Mouse (Mus musculus) lung, embryonic 16.5 days (tissue): ENCODE results near the gene Arfgap3. TPM values are rescaled to one million over a fixed set of nuclear protein-coding genes. Genes with fewer than 3 reads are reported as not detected.

ENCODE experiments used
- ATAC-seq: fragments of 200-750 bp; cut with Nextera tagmentation; 2 replicates; pipeline ENCODE4 v1.8.0; 2017; ENCODE audit warnings: low read depth, mild to moderate bottlenecking, moderate library complexity
- H3K27ac ChIP-seq: fragments of 300-500 bp; sonication (generic); 2 replicates; pipeline ENCODE4 v1.5.1; 2014; ENCODE audit warnings: mild to moderate bottlenecking, control low read depth, low read length
- H3K27me3 ChIP-seq: fragments of 300-500 bp; sonication (generic); 2 replicates; pipeline ENCODE4 v1.6.1; 2014; ENCODE audit warnings: low read depth, low read length, mixed read lengths; ENCODE audit not compliant: control insufficient read depth, insufficient read depth
- H3K36me3 ChIP-seq: fragments of 300-500 bp; sonication (generic); 2 replicates; pipeline ENCODE4 v1.6.1; 2014; ENCODE audit warnings: low read length; ENCODE audit not compliant: control insufficient read depth, insufficient read depth
- H3K4me1 ChIP-seq: fragments of 300-500 bp; sonication (generic); replicated peaks from 2 replicates; pipeline ENCODE4 v1.6.1; 2014; ENCODE audit warnings: low read length, mixed read lengths; ENCODE audit not compliant: control insufficient read depth, insufficient read depth
- H3K4me2 ChIP-seq: fragments of 300-500 bp; sonication (generic); 2 replicates; pipeline ENCODE4 v1.6.1; 2014; ENCODE audit warnings: low read depth, low read length, control low read depth
- H3K4me3 ChIP-seq: fragments of 300-500 bp; sonication (generic); 2 replicates; pipeline ENCODE4 v1.5.1; 2014; ENCODE audit warnings: mild to moderate bottlenecking, low read length, control low read depth
- H3K9ac ChIP-seq: fragments of 300-500 bp; sonication (generic); 2 replicates; pipeline ENCODE4 v1.6.1; 2014; ENCODE audit warnings: low read length, control low read depth
- H3K9me3 ChIP-seq: fragments of 300-500 bp; sonication (generic); 2 replicates; pipeline ENCODE4 v1.6.1; 2016; ENCODE audit warnings: low read length; ENCODE audit not compliant: control insufficient read depth
- WGBS: fragments of 180-500 bp; shearing (Covaris S2); extraction: QIAGEN DNeasy Blood & Tissue Kit; methylation state at CpG from one replicate; pipeline ENCODE4 v1.1.7; 2014; 5-methylcytosine and 5-hydroxymethylcytosine counted together
- polyA plus RNA-seq: library from polyadenylated mRNA; unstranded; fragments of >200 nt; fragmentation: Nextera tagmentation; extraction: Ambion mirVana; gene quantifications from 2 replicates; pipeline ENCODE4 v1.2.1, GENCODE M21; 2015

The Arfgap3 gene
- polyA plus RNA-seq, 1 experiment from 2014 or later: 45.8 TPM

GRCm38 (mm10) chr15:83350859-83351258, 812 bp upstream of the Arfgap3 start:
- Histone ChIP-seq H3K9ac (peak overlapping the region; percentile 88), H3K27me3 (no peaks in the 10 kb centered on the region), H3K4me1 (peaks cover 18% of the 10 kb centered on the region), H3K27ac (peak overlapping the region; percentile 82), H3K36me3 (no peaks in the 10 kb centered on the region), H3K9me3 (no peaks in the 10 kb centered on the region), H3K4me2 (peak overlapping the region; percentile 73), H3K4me3 (peak overlapping the region; percentile 89)
- ATAC-seq: 0 out of 2 replicates have a peak, but pooled peaks have one; percentile 27
- 36% methylated on average over 2 of the region's 2 CpGs for WGBS

- H3K36me3 ChIP-seq: no peaks in the 10 kb centered on the region
- peak overlapping the region; percentile 63 for H3K27ac ChIP-seq
- H3K4me2 ChIP-seq: peak overlapping the region; percentile 86
- peak overlapping the region; percentile 89 for H3K4me3 ChIP-seq
- no peaks in the 10 kb centered on the region for H3K9me3 ChIP-seq
- no peaks in the 10 kb centered on the region for H3K27me3 ChIP-seq
- 9% methylated on average over 8 of the region's 8 CpGs for WGBS
- ATAC-seq: peak; percentile 18
- H3K4me1 ChIP-seq: peaks cover 20% of the 10 kb centered on the region
- H3K9ac ChIP-seq: peak overlapping the region; percentile 88
Observed at GRCm38 (mm10) chr15:83349225-83349953, 658 bp downstream of the Arfgap3 start.

GRCm38 (mm10) chr15:83348747-83349146, 1.3 kb downstream of the Arfgap3 start:
- WGBS: 66% methylated on average over 4 of the region's 4 CpGs
- ATAC-seq: no peak
- H3K9ac ChIP-seq: peak overlapping the region; percentile 88

GRCm38 (mm10) chr15:83345898-83346529, 4.0 kb downstream of the Arfgap3 start:
- Histone ChIP-seq H3K36me3 (peaks cover 9% of the 10 kb centered on the region), H3K27me3 (no peaks in the 10 kb centered on the region), H3K4me1 (peaks cover 19% of the 10 kb centered on the region), H3K4me3 (no peak overlapping the region), H3K9ac (no peak overlapping the region), H3K9me3 (no peaks in the 10 kb centered on the region), H3K27ac (no peak overlapping the region), H3K4me2 (no peak overlapping the region)
- no peak for ATAC-seq
- WGBS: 87% methylated on average over 15 of the region's 15 CpGs

More at GRCm38 (mm10) chr15:83348747-83349146, 1.3 kb downstream of the Arfgap3 start:
- Histone ChIP-seq H3K27me3 (no peaks in the 10 kb centered on the region), H3K36me3 (no peaks in the 10 kb centered on the region), H3K9me3 (no peaks in the 10 kb centered on the region), H3K27ac (no peak overlapping the region), H3K4me2 (peak overlapping the region; percentile 86), H3K4me1 (peaks cover 24% of the 10 kb centered on the region), H3K4me3 (no peak overlapping the region; the same call in 1 of the 2 replicates)

GRCm38 (mm10) chr15:83344956-83345355, 5.1 kb downstream of the Arfgap3 start:
- Histone ChIP-seq H3K9me3 (no peaks in the 10 kb centered on the region), H3K4me1 (peaks cover 15% of the 10 kb centered on the region), H3K4me2 (no peak overlapping the region), H3K36me3 (peaks cover 13% of the 10 kb centered on the region), H3K27me3 (no peaks in the 10 kb centered on the region), H3K4me3 (no peak overlapping the region), H3K27ac (no peak overlapping the region), H3K9ac (no peak overlapping the region)
- 0 out of 2 replicates have a peak, but pooled peaks have one; percentile 29 for ATAC-seq
- WGBS: 60% methylated on average over 7 of the region's 7 CpGs

- 0 out of 2 replicates have a peak, but pooled peaks have one; percentile 32 for ATAC-seq
- Histone ChIP-seq H3K9me3 (no peaks in the 10 kb centered on the region), H3K27me3 (no peaks in the 10 kb centered on the region), H3K9ac (0 out of 2 replicates have a peak overlapping the region, but pooled peaks have one; percentile 15), H3K36me3 (peaks cover 13% of the 10 kb centered on the region), H3K4me2 (no peak overlapping the region), H3K4me1 (peaks cover 11% of the 10 kb centered on the region), H3K4me3 (no peak overlapping the region), H3K27ac (peak overlapping the region; percentile 37; the same call in 1 of the 2 replicates)
- 32% methylated on average over 7 of the region's 7 CpGs for WGBS
Observed at GRCm38 (mm10) chr15:83344157-83344556, 5.9 kb downstream of the Arfgap3 start.

GRCm38 (mm10) chr15:83338908-83339307, 11.1 kb downstream of the Arfgap3 start:
- no peak overlapping the region for H3K27ac ChIP-seq
- WGBS: 85% methylated on average over 6 of the region's 6 CpGs
- no peak overlapping the region for H3K4me2 ChIP-seq
- ATAC-seq: no peak
- no peak overlapping the region for H3K9ac ChIP-seq
- no peaks in the 10 kb centered on the region for H3K9me3 ChIP-seq
- no peaks in the 10 kb centered on the region for H3K27me3 ChIP-seq
- H3K36me3 ChIP-seq: peaks cover 27% of the 10 kb centered on the region
- H3K4me3 ChIP-seq: no peak overlapping the region
- H3K4me1 ChIP-seq: no peaks in the 10 kb centered on the region

GRCm38 (mm10) chr15:83337903-83338870, 11.9 kb downstream of the Arfgap3 start:
- no peak overlapping the region for H3K9ac ChIP-seq
- no peak overlapping the region for H3K4me2 ChIP-seq
- peaks cover 29% of the 10 kb centered on the region for H3K36me3 ChIP-seq
- WGBS: 68% methylated on average over 8 of the region's 8 CpGs
- H3K4me3 ChIP-seq: no peak overlapping the region
- no peaks in the 10 kb centered on the region for H3K4me1 ChIP-seq
- H3K9me3 ChIP-seq: no peaks in the 10 kb centered on the region
- H3K27me3 ChIP-seq: no peaks in the 10 kb centered on the region
- H3K27ac ChIP-seq: no peak overlapping the region
- ATAC-seq: 0 out of 2 replicates have a peak, but pooled peaks have one; percentile 71
